Mouse (Mus musculus) hindbrain, embryonic 14.5 days (tissue): ENCODE data around the gene Sash3. TPM values are rescaled to one million over a fixed set of nuclear protein-coding genes. Genes with fewer than 3 reads are reported as not detected.

Source experiments
- ATAC-seq: fragments of 200-750 bp; cut with Nextera tagmentation; 2 replicates; pipeline ENCODE4 v1.8.0; 2017; ENCODE audit warnings: moderate number of reproducible peaks, mild to moderate bottlenecking, moderate TSS enrichment, moderate library complexity; ENCODE audit not compliant: low FRiP score
- DNase-seq: peaks from one replicate; pipeline ENCODE4 v3.0.0-alpha.2; 2015; ENCODE audit warnings: low spot score
- H3K27ac ChIP-seq: fragments of 300-500 bp; sonication (generic); 2 replicates; pipeline ENCODE4 v1.5.1; 2014; ENCODE audit warnings: mild to moderate bottlenecking, moderate library complexity
- H3K27me3 ChIP-seq: fragments of 300-500 bp; sonication (generic); 2 replicates; pipeline ENCODE4 v1.6.1; 2014; ENCODE audit warnings: mild to moderate bottlenecking, low read length, mixed read lengths; ENCODE audit not compliant: control insufficient read depth, insufficient read depth
- H3K36me3 ChIP-seq: fragments of 300-500 bp; sonication (generic); replicated peaks from 2 replicates; pipeline ENCODE4 v1.6.1; 2014; ENCODE audit not compliant: control insufficient read depth, insufficient read depth
- H3K4me1 ChIP-seq: fragments of 300-500 bp; sonication (generic); replicated peaks from 2 replicates; pipeline ENCODE4 v1.6.1; 2014; ENCODE audit warnings: antibody characterized with exemption, low read length, mixed read lengths; ENCODE audit not compliant: control insufficient read depth, insufficient read depth
- H3K4me2 ChIP-seq: fragments of 300-500 bp; sonication (generic); replicated peaks from 2 replicates; pipeline ENCODE4 v1.6.1; 2014; ENCODE audit warnings: mild to moderate bottlenecking, moderate library complexity
- H3K4me3 ChIP-seq: fragments of 300-500 bp; sonication (generic); replicated peaks from 2 replicates; pipeline ENCODE4 v1.5.1; 2014; ENCODE audit warnings: mild to moderate bottlenecking, low read length
- H3K9ac ChIP-seq: fragments of 300-500 bp; sonication (generic); 2 replicates; pipeline ENCODE4 v1.6.1; 2014
- H3K9me3 ChIP-seq: fragments of 300-500 bp; sonication (generic); 2 replicates; pipeline ENCODE4 v1.6.1; 2016; ENCODE audit warnings: low read length; ENCODE audit not compliant: control insufficient read depth
- WGBS: fragments of 180-500 bp; shearing (Covaris S2); extraction: QIAGEN DNeasy Blood & Tissue Kit; methylation state at CpG from one replicate; pipeline ENCODE4 v1.1.7; 2014; 5-methylcytosine and 5-hydroxymethylcytosine counted together
- polyA plus RNA-seq: library from polyadenylated mRNA; unstranded; fragments of >200 nt; fragmentation: Nextera tagmentation; extraction: Ambion mirVana; gene quantifications from 2 replicates; pipeline ENCODE4 v1.2.1, GENCODE M21; 2014

Sash3 gene
- polyA plus RNA-seq, 1 experiment from 2014 or later = 1.1 TPM

- no peak for ATAC-seq
- H3K27me3 ChIP-seq = no peaks in the 10 kb centered on the region
- no peak overlapping the region for H3K4me3 ChIP-seq
- H3K27ac ChIP-seq = no peak overlapping the region
- no peaks in the 10 kb centered on the region for H3K36me3 ChIP-seq
- DNase-seq = no peak
- no peak overlapping the region for H3K4me2 ChIP-seq
- WGBS = 94% methylated on average over 6 of the region's 6 CpGs
- no peak overlapping the region for H3K9ac ChIP-seq
- H3K4me1 ChIP-seq = no peaks in the 10 kb centered on the region
- H3K9me3 ChIP-seq = no peaks in the 10 kb centered on the region
Measured at GRCm38 (mm10) chrX:48155489-48155888, 9.3 kb downstream of the Sash3 start.

- ATAC-seq = no peak
- Histone ChIP-seq H3K4me1 (no peaks in the 10 kb centered on the region), H3K9me3 (no peaks in the 10 kb centered on the region), H3K4me3 (no peak overlapping the region), H3K27ac (no peak overlapping the region), H3K9ac (no peak overlapping the region), H3K36me3 (no peaks in the 10 kb centered on the region), H3K4me2 (no peak overlapping the region), H3K27me3 (no peaks in the 10 kb centered on the region)
- DNase-seq = no peak
- WGBS = 87% methylated on average over 8 of the region's 8 CpGs
Measured at GRCm38 (mm10) chrX:48157396-48157795, 11.2 kb downstream of the Sash3 start.

- Histone ChIP-seq H3K4me3 (no peak overlapping the region), H3K4me1 (no peaks in the 10 kb centered on the region), H3K4me2 (no peak overlapping the region), H3K27ac (no peak overlapping the region), H3K9me3 (no peaks in the 10 kb centered on the region), H3K9ac (no peak overlapping the region), H3K36me3 (no peaks in the 10 kb centered on the region), H3K27me3 (no peaks in the 10 kb centered on the region)
- no peak for ATAC-seq
- DNase-seq = no peak
- 89% methylated on average over 11 of the region's 11 CpGs for WGBS
Measured at GRCm38 (mm10) chrX:48158229-48158919, 12.1 kb downstream of the Sash3 start.

- Histone ChIP-seq H3K36me3 (peaks cover 8% of the 10 kb centered on the region; the same call in 1 of the 2 replicates), H3K27me3 (no peaks in the 10 kb centered on the region), H3K9me3 (no peaks in the 10 kb centered on the region), H3K4me3 (no peak overlapping the region), H3K27ac (no peak overlapping the region), H3K4me2 (no peak overlapping the region), H3K9ac (no peak overlapping the region), H3K4me1 (no peaks in the 10 kb centered on the region)
- DNase-seq (no peak), ATAC-seq (no peak)
- 24% methylated on average over 1 of the region's 1 CpGs for WGBS
Measured at GRCm38 (mm10) chrX:48169892-48170291, 23.7 kb downstream of the Sash3 start.

- DNase-seq = no peak
- H3K4me3 ChIP-seq = no peak overlapping the region
- WGBS = 23% methylated on average over 1 of the region's 1 CpGs
- no peaks in the 10 kb centered on the region for H3K27me3 ChIP-seq
- ATAC-seq = no peak
- H3K27ac ChIP-seq = no peak overlapping the region
- H3K36me3 ChIP-seq = peaks cover 8% of the 10 kb centered on the region; the same call in 1 of the 2 replicates
- H3K4me1 ChIP-seq = no peaks in the 10 kb centered on the region
- H3K9me3 ChIP-seq = no peaks in the 10 kb centered on the region
- H3K9ac ChIP-seq = no peak overlapping the region
- H3K4me2 ChIP-seq = no peak overlapping the region
Measured at GRCm38 (mm10) chrX:48170368-48170767, 24.1 kb downstream of the Sash3 start.

- 89% methylated on average over 6 of the region's 6 CpGs for WGBS
- peaks cover 22% of the 10 kb centered on the region for H3K36me3 ChIP-seq
Measured at GRCm38 (mm10) chrX:48181844-48182243, 35.6 kb downstream of the Sash3 start.

GRCm38 (mm10) chrX:48184703-48185102 lies 38.5 kb downstream of the Sash3 start:
- H3K4me3 ChIP-seq = no peak overlapping the region
- 78% methylated on average over 3 of the region's 3 CpGs for WGBS
- no peak for ATAC-seq

More at GRCm38 (mm10) chrX:48181844-48182243, 35.6 kb downstream of the Sash3 start:
- DNase-seq (no peak), ATAC-seq (no peak)
- H3K4me2 ChIP-seq = no peak overlapping the region
- H3K4me1 ChIP-seq = no peaks in the 10 kb centered on the region
- H3K27ac ChIP-seq = no peak overlapping the region
- no peak overlapping the region for H3K4me3 ChIP-seq
- H3K9ac ChIP-seq = no peak overlapping the region
- no peaks in the 10 kb centered on the region for H3K27me3 ChIP-seq
- H3K9me3 ChIP-seq = no peaks in the 10 kb centered on the region

GRCm38 (mm10) chrX:48191261-48191660 lies 45.0 kb downstream of the Sash3 start:
- WGBS = 95% methylated on average over 6 of the region's 6 CpGs
- H3K9me3 ChIP-seq = no peaks in the 10 kb centered on the region
- ATAC-seq (no peak), DNase-seq (no peak)
- no peaks in the 10 kb centered on the region for H3K4me1 ChIP-seq
- no peaks in the 10 kb centered on the region for H3K27me3 ChIP-seq
- H3K4me2 ChIP-seq = no peak overlapping the region
- no peak overlapping the region for H3K27ac ChIP-seq
- H3K36me3 ChIP-seq = peaks cover 21% of the 10 kb centered on the region
- H3K9ac ChIP-seq = no peak overlapping the region
- no peak overlapping the region for H3K4me3 ChIP-seq

More at GRCm38 (mm10) chrX:48184703-48185102, 38.5 kb downstream of the Sash3 start:
- no peak overlapping the region for H3K27ac ChIP-seq
- no peak overlapping the region for H3K9ac ChIP-seq
- H3K36me3 ChIP-seq = peaks cover 12% of the 10 kb centered on the region
- H3K4me1 ChIP-seq = no peaks in the 10 kb centered on the region
- no peaks in the 10 kb centered on the region for H3K9me3 ChIP-seq
- H3K27me3 ChIP-seq = no peaks in the 10 kb centered on the region
- DNase-seq = no peak
- H3K4me2 ChIP-seq = no peak overlapping the region

GRCm38 (mm10) chrX:48193235-48194152 lies 47.3 kb downstream of the Sash3 start:
- Histone ChIP-seq H3K4me1 (no peaks in the 10 kb centered on the region), H3K4me2 (no peak overlapping the region), H3K36me3 (peaks cover 21% of the 10 kb centered on the region), H3K27ac (no peak overlapping the region), H3K4me3 (no peak overlapping the region), H3K27me3 (no peaks in the 10 kb centered on the region), H3K9ac (no peak overlapping the region), H3K9me3 (no peaks in the 10 kb centered on the region)
- no peak for DNase-seq
- ATAC-seq = no peak
- 61% methylated on average over 14 of the region's 14 CpGs for WGBS
